Mouse (Mus musculus): ENCODE measurements around the gene Olfr469. TPM values are rescaled to one million over a fixed set of nuclear protein-coding genes. Genes with fewer than 3 reads are reported as not detected.
"Not testable (repeated sequence)": the region's sequence is repeated elsewhere in the genome, so short reads cannot be mapped to it uniquely, and the experiment has no call there.

Gene Olfr469
- not detected for total RNA-seq (2021)
- long read RNA-seq, experiment 1 = 0 reads
- long read RNA-seq, experiment 2 = 0 reads

- not testable (repeated sequence) for DNase-seq (ENCODE audit: low spot score in 2 of 2)
Measured at GRCm38 (mm10) chr7:107825441-107825840, at the start of gene Olfr469. Gene Olfr469 (minus strand): TSS chr7:107825541.

DNA sequence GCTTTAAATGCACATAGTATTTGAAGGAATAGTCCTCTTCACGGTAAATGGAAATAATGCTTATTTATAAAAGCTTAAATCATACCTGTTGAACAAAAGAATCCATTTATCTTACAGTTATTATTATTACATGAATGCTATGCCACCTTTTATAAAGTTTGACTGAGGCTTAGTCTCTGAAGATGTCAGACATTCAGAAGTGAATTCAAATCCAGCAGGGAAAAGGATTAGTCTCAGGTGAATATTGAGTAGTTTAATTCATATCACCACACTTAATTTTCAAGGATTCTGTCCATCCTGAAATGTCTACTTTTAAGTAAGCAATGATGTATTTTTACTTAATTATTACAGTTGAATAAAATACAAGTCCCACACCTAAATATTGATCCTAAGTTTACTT lies 22.0 kb upstream of the Olfr469 start, which contains the start of gene Olfr470:
Olfr470 (minus strand) TSS at position 101 of the 400 bp plus-strand sequence.
- not testable (repeated sequence) for DNase-seq (ENCODE audit: low spot score in 2 of 2)

GRCm38 (mm10) chr7:107841719-107842118 lies 16.4 kb upstream of the Olfr469 start:
- no peak for DNase-seq (ENCODE audit: low spot score in 2 of 2)

DNA sequence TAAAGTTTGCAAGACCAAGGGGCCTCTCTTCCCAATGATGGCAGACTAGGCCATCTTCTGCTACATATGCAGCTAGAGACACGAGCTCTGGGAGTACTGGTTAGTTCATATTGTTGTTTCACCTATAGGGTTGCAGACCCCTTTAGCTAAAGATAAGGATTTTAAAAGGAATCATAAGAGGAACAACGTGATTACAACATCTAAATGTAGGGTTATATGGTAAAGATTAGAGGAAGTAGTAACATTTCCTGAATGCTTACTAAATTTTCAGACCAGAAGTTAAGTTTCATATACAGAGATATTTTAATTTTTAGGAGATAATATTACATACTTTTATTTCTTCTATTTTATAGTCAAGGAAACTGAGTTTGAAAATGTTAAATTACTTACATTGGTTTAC lies 1.5 kb downstream of the Olfr469 start:
- not testable (repeated sequence) for DNase-seq (ENCODE audit: low spot score in 2 of 2)

GRCm38 (mm10) chr7:107819442-107819841 lies 5.9 kb downstream of the Olfr469 start:
- DNase-seq (ENCODE audit: low spot score in 2 of 2) = no peak

DNA sequence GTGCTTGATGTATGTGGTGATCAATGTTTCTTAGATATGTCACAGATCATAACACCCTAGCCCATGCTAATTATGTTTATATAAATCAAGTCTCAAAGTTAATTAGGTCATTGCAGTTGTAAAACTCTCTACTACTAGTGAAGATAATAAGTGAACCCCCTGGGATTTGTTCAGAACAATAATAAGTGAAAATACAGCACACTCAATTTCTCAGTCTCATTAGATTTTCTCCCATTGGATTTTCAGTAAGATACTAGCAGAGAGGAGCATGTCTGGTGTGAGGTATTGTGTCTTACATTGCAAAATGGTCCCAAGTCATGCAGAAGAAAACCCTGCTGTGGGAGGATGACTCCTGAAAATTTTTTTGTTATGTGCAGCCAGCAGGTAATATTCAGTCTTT lies 13.4 kb downstream of the Olfr469 start, which contains the start of gene Olfr467:
Olfr467 (plus strand) TSS at position 301 of the 400 bp plus-strand sequence.
- DNase-seq (ENCODE audit: low spot score in 2 of 2) = no peak

- DNase-seq (ENCODE audit: low spot score in 2 of 2) = no peak
Measured at GRCm38 (mm10) chr7:107802138-107802537, 23.2 kb downstream of the Olfr469 start.

GRCm38 (mm10) chr7:107801108-107801507 lies 24.2 kb downstream of the Olfr469 start, which contains the start of gene Ovch2:
Gene Ovch2 (minus strand): TSS chr7:107801208.
- no peak for DNase-seq (ENCODE audit: low spot score in 2 of 2)

DNA sequence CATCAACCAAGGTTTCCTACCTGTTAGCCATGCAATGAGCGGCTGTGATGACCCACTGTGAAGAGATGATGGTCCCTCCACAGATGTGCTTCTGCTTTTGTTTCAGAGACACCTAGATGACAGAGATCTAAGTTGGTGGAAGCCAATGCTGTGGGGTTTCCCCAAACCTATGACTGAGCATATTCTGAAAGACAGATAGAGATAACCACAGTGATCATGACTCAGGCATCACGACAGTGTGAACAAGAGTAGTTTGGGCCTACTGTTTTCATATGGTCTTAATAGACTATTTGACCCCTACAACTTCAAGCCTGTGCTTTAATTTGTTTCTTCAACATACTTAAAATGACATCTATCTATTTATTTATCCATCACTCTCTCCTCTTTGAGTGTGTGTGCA lies 28.8 kb downstream of the Olfr469 start:
- DNase-seq (ENCODE audit: low spot score in 2 of 2) = no peak

DNA sequence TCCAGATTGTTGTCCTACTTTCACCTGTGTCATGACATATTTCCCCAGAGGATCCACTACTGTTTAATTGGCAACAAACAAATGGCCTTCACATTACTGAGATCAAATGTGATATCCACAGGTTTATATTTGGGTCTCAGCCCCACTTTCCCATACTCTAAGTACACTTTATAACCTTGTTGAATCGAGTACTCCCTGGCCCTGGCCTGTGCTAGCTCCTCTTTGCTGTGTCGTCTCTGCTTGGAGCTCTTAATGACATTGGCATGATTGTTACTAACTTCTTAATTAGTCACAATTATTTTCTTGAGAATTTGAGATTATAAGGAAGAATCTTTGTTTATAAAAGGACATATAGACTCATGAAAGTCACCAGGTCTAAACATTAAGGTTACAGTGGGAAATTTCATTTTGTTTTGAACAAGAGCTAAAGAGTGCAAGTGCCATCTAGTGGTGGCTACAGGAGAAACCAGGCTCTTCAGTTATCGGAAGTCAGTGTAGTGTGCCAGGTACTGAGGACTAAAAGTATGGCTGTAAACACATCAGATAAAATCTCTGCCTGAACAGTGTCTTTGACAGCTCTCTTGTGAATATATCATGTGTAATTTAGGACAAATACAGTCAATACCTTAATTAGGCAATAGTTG lies 37.2 kb downstream of the Olfr469 start:
- no peak for DNase-seq (ENCODE audit: low spot score in 2 of 2)

DNA sequence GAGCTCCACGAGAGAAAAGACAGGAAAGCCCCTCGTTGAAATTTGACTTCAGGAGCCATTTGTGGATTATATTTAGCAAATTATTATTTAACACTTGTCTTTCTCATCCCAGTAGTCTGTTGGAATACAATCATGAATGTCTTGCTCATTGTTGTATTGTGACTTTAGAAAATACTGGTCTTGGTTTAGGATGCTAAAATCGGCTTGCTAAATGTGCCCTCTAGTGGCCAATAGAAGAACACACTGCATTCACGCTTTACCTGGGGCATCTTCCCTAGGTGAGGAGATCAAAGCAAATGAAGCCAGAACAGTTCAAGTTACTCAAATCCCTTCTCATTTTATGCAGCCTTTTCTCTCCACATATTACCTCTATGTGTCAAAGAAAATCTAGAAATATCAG lies 45.7 kb downstream of the Olfr469 start:
- DNase-seq (ENCODE audit: low spot score in 2 of 2) = no peak

GRCm38 (mm10) chr7:107778216-107778615 lies 47.1 kb downstream of the Olfr469 start:
- DNase-seq (ENCODE audit: low spot score in 2 of 2) = no peak

DNA sequence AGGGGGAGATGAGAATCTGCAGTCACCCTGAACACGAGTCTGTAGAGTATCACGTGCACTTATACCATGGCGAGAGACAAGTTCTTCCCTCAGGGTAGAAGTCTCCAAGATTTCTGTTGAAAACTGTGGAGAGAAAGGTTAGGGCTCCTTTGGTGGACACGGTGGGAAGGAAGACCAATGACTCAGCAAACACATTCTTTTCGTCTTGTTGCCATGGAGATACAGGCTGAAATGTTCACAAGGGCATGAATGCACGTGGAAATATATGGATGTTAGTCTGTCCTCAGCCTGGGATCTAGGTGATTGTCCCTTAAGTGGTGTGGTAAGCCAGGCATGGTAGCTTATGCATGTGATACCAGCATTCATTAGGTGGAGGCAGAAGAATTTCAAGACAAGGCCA lies 54.5 kb downstream of the Olfr469 start:
- DNase-seq (ENCODE audit: low spot score in 2 of 2) = no peak

Other genes starting within 250 kb of the Olfr469 start
- 1 to 10 TPM; 4.0 TPM for gene Ppfibp2, start 230.3 kb downstream of the Olfr469 start, total RNA-seq (2021)
- gene 5330417H12Rik, start 200.4 kb downstream of the Olfr469 start, total RNA-seq (2021) = not detected
- not detected for gene Cyb5r2, start 67.5 kb downstream of the Olfr469 start, total RNA-seq (2021)
- not detected for gene Ovch2, start 24.3 kb downstream of the Olfr469 start, total RNA-seq (2021)
- gene Olfr467, start 13.3 kb downstream of the Olfr469 start, total RNA-seq (2021) = not detected
- not detected for gene Olfr470, start 21.9 kb upstream of the Olfr469 start, total RNA-seq (2021)
- not detected for gene Olfr472, start 72.4 kb upstream of the Olfr469 start, total RNA-seq (2021)
- gene Olfr473, start 104.9 kb upstream of the Olfr469 start, total RNA-seq (2021) = not detected
- not detected for gene Olfr474, start 129.1 kb upstream of the Olfr469 start, total RNA-seq (2021)
- gene Olfr476, start 139.3 kb upstream of the Olfr469 start, total RNA-seq (2021) = not detected
- not detected for gene Olfr477, start 161.2 kb upstream of the Olfr469 start, total RNA-seq (2021)
- gene Olfr478, start 208.4 kb upstream of the Olfr469 start, total RNA-seq (2021) = not detected
- not detected for gene Olfr479, start 225.2 kb upstream of the Olfr469 start, total RNA-seq (2021)
- gene Olfr480, start 241.8 kb upstream of the Olfr469 start, total RNA-seq (2021) = not detected

All from adrenal gland, adult 18-20 months (tissue).